Mouse (Mus musculus): Measurements from ENCODE around the gene AI661453. TPM values are rescaled to one million over a fixed set of nuclear protein-coding genes. Genes with fewer than 3 reads are reported as not detected.
A peak's percentile ranks its signal among the peaks of the same experiment; 100 is the strongest.
"Not testable (repeated sequence)": the region's sequence is repeated elsewhere in the genome, so short reads cannot be mapped to it uniquely, and the experiment has no call there.

Gene AI661453
- polyA plus RNA-seq, 1 experiment: 1.4 TPM

- Histone ChIP-seq H3K27ac (ENCODE audit: insufficient read depth, low read length) (no peak overlapping the region), H3K4me3 (ENCODE audit: insufficient read depth, low read length) (no peak overlapping the region), H3K4me1 (ENCODE audit: control insufficient read depth, insufficient read depth, low read length) (0 out of 2 replicates have a peak, but pooled peaks cover 3% of the 10 kb centered on the region)
- TF ChIP-seq CTCF (IDR thresholded peaks at IDR 0.05; ENCODE audit: borderline replicate concordance, insufficient read depth, low read length) (no peak), POLR2A (IDR thresholded peaks at IDR 0.05; ENCODE audit: low read depth, low read length) (no peak)
These were observed 49.4 kb downstream of the AI661453 start for GRCm38 (mm10) chr17:47485791-47486190.

GRCm38 (mm10) chr17:47490791-47491190 lies 54.4 kb downstream of the AI661453 start:
- TF ChIP-seq POLR2A (IDR thresholded peaks at IDR 0.05; ENCODE audit: low read depth, low read length) (no peak), CTCF (IDR thresholded peaks at IDR 0.05; ENCODE audit: borderline replicate concordance, insufficient read depth, low read length) (peak; percentile 13; the same call in 1 of the 2 replicates)

DNA sequence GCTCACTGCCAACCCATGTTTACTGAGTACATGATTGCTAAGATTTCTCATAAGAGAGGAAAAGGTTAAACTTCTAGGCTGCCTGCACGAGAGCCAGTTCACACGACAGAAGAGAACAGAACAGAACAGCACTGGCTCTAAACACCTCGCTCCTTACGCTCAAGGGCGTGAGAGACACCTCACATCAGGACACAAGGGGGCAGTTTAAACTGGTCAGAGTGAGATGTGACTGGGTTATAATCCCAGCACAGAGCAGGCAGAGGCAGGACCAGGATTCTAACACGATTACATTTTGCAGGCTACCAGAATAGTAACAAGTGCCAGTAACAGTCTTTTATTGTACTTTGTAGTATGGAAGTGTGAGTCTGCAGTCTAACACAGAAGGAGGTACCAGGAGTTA lies 56.3 kb downstream of the AI661453 start:
- no peak overlapping the region for H3K27ac ChIP-seq (ENCODE audit: insufficient read depth, low read length)
- H3K4me1 ChIP-seq (ENCODE audit: control insufficient read depth, insufficient read depth, low read length): 0 out of 2 replicates have a peak, but pooled peaks cover under 1% of the 10 kb centered on the region
- TF ChIP-seq POLR2A (IDR thresholded peaks at IDR 0.05; ENCODE audit: low read depth, low read length) (no peak), CTCF (IDR thresholded peaks at IDR 0.05; ENCODE audit: borderline replicate concordance, insufficient read depth, low read length) (no peak)
- no peak overlapping the region for H3K4me3 ChIP-seq (ENCODE audit: insufficient read depth, low read length)

More at GRCm38 (mm10) chr17:47490791-47491190, 54.4 kb downstream of the AI661453 start:
- H3K27ac ChIP-seq (ENCODE audit: insufficient read depth, low read length): no peak overlapping the region
- no peak overlapping the region for H3K4me3 ChIP-seq (ENCODE audit: insufficient read depth, low read length)
- 0 out of 2 replicates have a peak, but pooled peaks cover 3% of the 10 kb centered on the region for H3K4me1 ChIP-seq (ENCODE audit: control insufficient read depth, insufficient read depth, low read length)

DNA sequence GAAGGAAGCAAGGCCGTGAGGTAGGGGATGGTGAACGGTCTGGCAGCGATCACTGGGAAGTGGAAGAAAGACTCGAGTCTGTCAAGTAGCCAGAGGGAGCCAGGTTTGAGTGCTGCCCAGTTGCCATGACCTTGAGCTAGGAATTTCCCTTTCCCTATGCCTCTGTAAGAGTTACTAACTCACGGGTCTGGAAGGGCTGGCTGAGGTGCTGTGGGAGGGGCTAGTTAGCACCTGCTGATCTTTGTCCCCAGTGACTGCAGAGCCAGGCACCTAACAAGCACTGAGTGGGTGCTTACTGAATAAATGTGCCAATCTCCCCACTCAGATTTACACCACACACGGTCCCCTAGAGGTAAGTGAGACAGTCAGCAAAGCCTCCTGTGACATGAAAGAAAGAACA lies 57.2 kb downstream of the AI661453 start:
- no peak overlapping the region for H3K4me3 ChIP-seq (ENCODE audit: insufficient read depth, low read length)
- no peak overlapping the region for H3K27ac ChIP-seq (ENCODE audit: insufficient read depth, low read length)
- TF ChIP-seq POLR2A (IDR thresholded peaks at IDR 0.05; ENCODE audit: low read depth, low read length) (no peak), CTCF (IDR thresholded peaks at IDR 0.05; ENCODE audit: borderline replicate concordance, insufficient read depth, low read length) (no peak)
- H3K4me1 ChIP-seq (ENCODE audit: control insufficient read depth, insufficient read depth, low read length): no peaks in the 10 kb centered on the region

GRCm38 (mm10) chr17:47494132-47494531 lies 57.7 kb downstream of the AI661453 start:
- no peak for TF ChIP-seq CTCF (IDR thresholded peaks at IDR 0.05; ENCODE audit: borderline replicate concordance, insufficient read depth, low read length)
- no peak for TF ChIP-seq POLR2A (IDR thresholded peaks at IDR 0.05; ENCODE audit: low read depth, low read length)

GRCm38 (mm10) chr17:47501531-47501930 lies 65.1 kb downstream of the AI661453 start:
- Histone ChIP-seq H3K4me3 (ENCODE audit: insufficient read depth, low read length) (peak overlapping the region; percentile 83), H3K4me1 (ENCODE audit: control insufficient read depth, insufficient read depth, low read length) (peaks cover 6% of the 10 kb centered on the region; the same call in 1 of the 2 replicates), H3K27ac (ENCODE audit: insufficient read depth, low read length) (no peak overlapping the region)
- TF ChIP-seq CTCF (IDR thresholded peaks at IDR 0.05; ENCODE audit: borderline replicate concordance, insufficient read depth, low read length): no peak
- TF ChIP-seq POLR2A (IDR thresholded peaks at IDR 0.05; ENCODE audit: low read depth, low read length): no peak

More at GRCm38 (mm10) chr17:47494132-47494531, 57.7 kb downstream of the AI661453 start:
- no peaks in the 10 kb centered on the region for H3K4me1 ChIP-seq (ENCODE audit: control insufficient read depth, insufficient read depth, low read length)
- no peak overlapping the region for H3K4me3 ChIP-seq (ENCODE audit: insufficient read depth, low read length)
- H3K27ac ChIP-seq (ENCODE audit: insufficient read depth, low read length): no peak overlapping the region

DNA sequence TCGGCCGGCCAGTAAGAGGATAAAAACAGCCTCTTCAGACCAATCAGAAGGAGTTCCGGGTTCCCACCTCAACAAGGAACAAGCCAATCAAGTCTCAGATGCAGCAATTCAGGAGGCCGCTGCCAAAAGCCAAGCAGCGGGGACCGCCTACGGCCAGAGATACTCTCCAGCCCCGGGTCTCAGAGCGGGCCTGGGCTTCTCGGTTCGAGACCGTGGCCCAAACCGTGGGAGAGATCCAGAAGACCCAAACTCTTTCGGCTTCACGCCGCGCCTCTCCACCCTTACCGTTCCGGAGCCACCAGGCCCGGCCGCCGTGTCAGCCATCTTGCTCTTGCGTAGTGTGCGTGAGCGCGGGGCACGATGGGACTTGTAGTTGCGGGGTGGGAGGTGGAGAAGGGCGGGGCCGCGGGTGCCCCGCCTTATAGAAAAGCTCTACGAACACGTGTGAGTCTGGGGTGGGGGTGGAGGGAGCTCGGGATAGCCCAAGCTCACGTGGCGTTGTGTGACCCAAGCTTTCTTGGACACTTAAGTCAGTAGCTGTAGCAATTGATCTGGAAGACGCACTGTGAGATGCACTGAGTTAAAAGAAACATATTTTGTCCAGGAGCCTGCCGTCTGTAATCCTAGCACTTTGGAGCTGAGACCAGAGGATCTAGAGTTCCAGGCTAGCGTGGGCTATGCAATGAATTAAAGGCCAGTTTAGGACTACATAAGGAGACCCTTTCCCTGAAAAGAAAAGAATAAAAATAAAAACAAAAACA lies 65.7 kb downstream of the AI661453 start, which contains the start of gene Taf8:
Gene Taf8 (minus strand): TSS at position 347 of the 761 bp plus-strand sequence.
- TF ChIP-seq POLR2A (IDR thresholded peaks at IDR 0.05; ENCODE audit: low read depth, low read length): peak; percentile 80
- TF ChIP-seq CTCF (IDR thresholded peaks at IDR 0.05; ENCODE audit: borderline replicate concordance, insufficient read depth, low read length): no peak
- Histone ChIP-seq H3K27ac (ENCODE audit: insufficient read depth, low read length) (peak within 1 kb of the TSS; percentile 76), H3K4me3 (ENCODE audit: insufficient read depth, low read length) (peak within 1 kb of the TSS; percentile 83), H3K4me1 (ENCODE audit: control insufficient read depth, insufficient read depth, low read length) (peaks cover 6% of the 10 kb centered on the region; the same call in 1 of the 2 replicates)

DNA sequence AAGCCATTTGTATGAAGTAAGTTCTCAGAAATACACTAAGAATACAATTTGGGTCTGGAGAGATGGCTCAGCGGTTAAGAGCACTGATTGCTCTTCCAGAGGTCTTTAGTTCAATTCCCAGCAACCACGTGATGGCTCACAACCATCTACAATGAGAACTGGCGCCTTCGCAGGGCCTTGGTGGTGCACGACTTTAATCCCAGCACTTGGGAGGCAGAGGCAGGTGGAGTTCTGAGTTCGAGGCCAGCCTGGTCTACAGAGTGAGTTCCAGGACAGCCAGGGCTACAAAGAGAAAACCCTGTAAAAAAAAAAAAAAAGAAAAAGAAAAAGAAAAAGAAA lies 66.3 kb downstream of the AI661453 start:
- not testable (repeated sequence) for H3K27ac ChIP-seq (ENCODE audit: insufficient read depth, low read length); H3K4me3 ChIP-seq (ENCODE audit: insufficient read depth, low read length); H3K4me1 ChIP-seq (ENCODE audit: control insufficient read depth, insufficient read depth, low read length)

- H3K27ac ChIP-seq (ENCODE audit: insufficient read depth, low read length): no peak overlapping the region
- no peak for TF ChIP-seq CTCF (IDR thresholded peaks at IDR 0.05; ENCODE audit: borderline replicate concordance, insufficient read depth, low read length)
- TF ChIP-seq POLR2A (IDR thresholded peaks at IDR 0.05; ENCODE audit: low read depth, low read length): no peak
These were observed 67.3 kb downstream of the AI661453 start for GRCm38 (mm10) chr17:47503689-47504088.

GRCm38 (mm10) chr17:47504228-47504627 lies 67.8 kb downstream of the AI661453 start:
- no peak for TF ChIP-seq POLR2A (IDR thresholded peaks at IDR 0.05; ENCODE audit: low read depth, low read length)
- no peak overlapping the region for H3K27ac ChIP-seq (ENCODE audit: insufficient read depth, low read length)
- H3K4me3 ChIP-seq (ENCODE audit: insufficient read depth, low read length): no peak overlapping the region
- peaks cover 11% of the 10 kb centered on the region for H3K4me1 ChIP-seq (ENCODE audit: control insufficient read depth, insufficient read depth, low read length)

More at GRCm38 (mm10) chr17:47503689-47504088, 67.3 kb downstream of the AI661453 start:
- Histone ChIP-seq H3K4me3 (ENCODE audit: insufficient read depth, low read length) (no peak overlapping the region), H3K4me1 (ENCODE audit: control insufficient read depth, insufficient read depth, low read length) (peaks cover 11% of the 10 kb centered on the region)

Data from embryonic fibroblast, embryonic 13.5 days (primary cell).